Mouse (Mus musculus): ENCODE results near the gene Uqcc3.

DNA sequence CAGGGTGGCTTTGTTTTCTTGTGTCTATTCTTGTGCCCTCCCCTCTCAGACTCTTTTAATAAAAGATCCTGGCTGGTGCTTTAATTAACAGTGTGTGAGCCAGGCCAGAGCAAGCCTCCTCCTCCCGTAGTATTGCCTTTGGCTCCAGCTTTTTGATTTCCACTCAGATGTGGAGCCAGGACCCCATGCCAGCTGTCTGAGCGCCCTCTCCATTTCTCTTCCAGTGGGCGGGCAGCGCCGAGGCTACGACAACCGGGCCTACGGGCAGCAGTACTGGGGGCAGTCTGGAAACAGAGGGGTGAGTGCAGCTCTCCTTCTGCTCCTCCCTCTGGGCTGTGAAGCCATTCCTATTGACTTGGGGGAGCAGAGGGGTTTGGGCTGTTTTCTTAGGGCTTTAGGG is 50.1 kb downstream of the Uqcc3 start:
- TF ChIP-seq CTCF (IDR thresholded peaks at IDR 0.05; ENCODE audit: insufficient read depth, low read length) (no peak), POLR2A (IDR thresholded peaks at IDR 0.05; ENCODE audit: borderline replicate concordance, extremely low read depth, low read depth, low read length) (no peak)

All from lung, adult 2 months (tissue).